Mouse (Mus musculus) hematopoietic stem cell, adult 5-6 weeks (primary cell): ENCODE measurements around the gene Sppl3. TPM values are rescaled to one million over a fixed set of nuclear protein-coding genes. Genes with fewer than 3 reads are reported as not detected.
"Not testable (repeated sequence)": the region's sequence is repeated elsewhere in the genome, so short reads cannot be mapped to it uniquely, and the experiment has no call there.

Experiments
- ATAC-seq, 2 experiments: fragments of 125-278 bp in 1 of 2; replicated peaks in 1 of 2; 2 replicates each; pipeline ENCODE4 v1.8.0; 2016 to 2017; ENCODE audit warnings: inconsistent platforms in 2 of 2, mild to moderate bottlenecking in 2 of 2, moderate number of reproducible peaks in 2 of 2, low read depth in 1 of 2, moderate TSS enrichment in 1 of 2; ENCODE audit not compliant: low FRiP score in 2 of 2, poor library complexity in 2 of 2, severe bottlenecking in 2 of 2, insufficient read depth in 1 of 2, low TSS enrichment in 1 of 2
- total RNA-seq: library from RNA; stranded (forward); fragments of 172-1452, 232-1000 nt; gene quantifications from 2 replicates; pipeline ENCODE4 v1.2.3, GENCODE M21; 2017

Sppl3 gene
- total RNA-seq, 1 experiment from 2014 or later, result 25.6 TPM

- no peak for ATAC-seq
Observed at GRCm38 (mm10) chr5:115085675-115086074, 74.7 kb downstream of the Sppl3 start.

GRCm38 (mm10) chr5:115089592-115090268 is 78.8 kb downstream of the Sppl3 start:
- no peak for ATAC-seq

GRCm38 (mm10) chr5:115091015-115091414 is 80.1 kb downstream of the Sppl3 start:
- no peak for ATAC-seq

- ATAC-seq, result no peak
Observed at GRCm38 (mm10) chr5:115091776-115092175, 80.8 kb downstream of the Sppl3 start.

- ATAC-seq, result no peak
Observed at GRCm38 (mm10) chr5:115098195-115098594, 87.3 kb downstream of the Sppl3 start, which contains the start of gene Gm10401. Gene Gm10401, minus strand, starts transcription at chr5:115098295.

GRCm38 (mm10) chr5:115099530-115099929 is 88.6 kb downstream of the Sppl3 start:
- no peak for ATAC-seq

- ATAC-seq, result no peak
Observed at GRCm38 (mm10) chr5:115099991-115100390, 89.1 kb downstream of the Sppl3 start.

GRCm38 (mm10) chr5:115100473-115100872 is 89.5 kb downstream of the Sppl3 start:
- no peak for ATAC-seq

GRCm38 (mm10) chr5:115102231-115102630 is 91.3 kb downstream of the Sppl3 start:
- no peak for ATAC-seq

GRCm38 (mm10) chr5:115103253-115103652 is 92.3 kb downstream of the Sppl3 start:
- ATAC-seq, result not testable (repeated sequence)

GRCm38 (mm10) chr5:115111156-115111555 is 100.2 kb downstream of the Sppl3 start:
- ATAC-seq, result no peak

- no peak for ATAC-seq
Observed at GRCm38 (mm10) chr5:115113244-115113643, 102.3 kb downstream of the Sppl3 start.

GRCm38 (mm10) chr5:115114501-115114900 is 103.6 kb downstream of the Sppl3 start:
- ATAC-seq, result no peak

- ATAC-seq, result no peak
Observed at GRCm38 (mm10) chr5:115116426-115116825, 105.5 kb downstream of the Sppl3 start.

- no peak for ATAC-seq
Observed at GRCm38 (mm10) chr5:115117467-115117866, 106.5 kb downstream of the Sppl3 start.

- ATAC-seq, result peak; percentile 89 to 90
Observed at GRCm38 (mm10) chr5:115118961-115119570, 108.1 kb downstream of the Sppl3 start, which contains the start of gene Acads. Gene Acads, minus strand, starts transcription at chr5:115119346.

- ATAC-seq, result no peak
Observed at GRCm38 (mm10) chr5:115120978-115121377, 110.0 kb downstream of the Sppl3 start.

GRCm38 (mm10) chr5:115124690-115125089 is 113.8 kb downstream of the Sppl3 start:
- ATAC-seq, result no peak
